Mouse (Mus musculus): ENCODE measurements around the gene Carm1.

The Carm1 gene

DNA sequence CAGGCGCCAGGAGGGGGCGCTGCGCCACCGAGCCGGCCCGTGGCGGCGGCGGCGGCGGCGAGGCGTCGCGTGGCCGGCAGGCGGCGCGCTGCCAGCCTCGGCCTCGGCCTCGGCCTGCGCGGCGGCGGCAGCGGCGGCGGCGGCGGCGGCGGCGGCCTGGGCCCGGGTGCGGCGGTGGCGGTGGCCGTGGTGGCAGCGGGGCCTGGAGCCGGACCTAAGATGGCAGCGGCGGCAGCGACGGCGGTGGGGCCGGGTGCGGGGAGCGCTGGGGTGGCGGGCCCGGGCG is at the start of gene Carm1:
Gene Carm1 (plus strand): TSS at position 106 of the 286 bp plus-strand sequence.
- no peak for DNase-seq (ENCODE audit: low read depth, low spot score)

DNA sequence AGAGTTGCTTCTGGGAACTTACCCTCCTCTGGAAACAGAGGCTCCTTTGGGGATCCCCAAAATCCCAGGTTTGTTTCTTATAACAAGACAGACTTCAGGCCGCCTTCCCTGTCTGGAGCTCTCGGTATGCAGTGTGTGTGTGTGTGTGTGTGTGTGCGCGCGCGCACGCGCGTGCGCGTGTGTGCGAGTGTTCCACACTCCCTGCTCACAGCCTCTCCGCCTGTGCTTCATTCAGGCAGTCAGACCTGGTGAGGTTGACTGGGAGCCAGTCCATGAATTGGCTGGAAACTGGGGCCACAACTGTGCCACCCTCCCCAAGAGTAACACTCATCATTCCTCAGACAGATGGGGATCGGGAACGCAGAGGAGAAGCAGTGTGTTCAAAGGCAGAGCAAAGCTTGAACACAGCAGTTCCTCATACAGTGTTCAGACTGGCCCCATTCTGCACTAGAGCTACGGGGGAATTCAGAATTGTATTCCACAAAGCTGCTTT is 49.6 kb upstream of the Carm1 start:
- DNase-seq (ENCODE audit: low read depth, low spot score): peak; percentile 39

DNA sequence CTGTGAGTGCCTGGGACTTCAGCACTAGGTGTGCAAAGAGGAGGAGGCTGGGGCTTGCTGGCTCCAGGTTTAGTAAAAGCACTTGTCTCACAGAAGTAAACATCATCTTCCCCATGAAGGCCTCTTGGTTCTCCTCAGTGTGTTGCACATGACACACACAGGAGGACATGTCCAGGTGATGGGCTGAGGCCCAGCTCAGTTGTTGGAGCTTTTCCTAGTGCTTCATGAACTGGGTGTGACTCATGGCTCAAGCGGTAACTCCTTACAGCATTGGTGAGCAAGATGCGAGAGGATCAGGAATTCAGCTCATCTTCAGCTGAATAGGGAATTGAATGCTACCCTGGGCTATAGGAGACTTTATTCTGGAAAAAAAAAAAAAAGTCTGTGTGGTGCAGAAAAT is 49.0 kb upstream of the Carm1 start:
- no peak for DNase-seq (ENCODE audit: low read depth, low spot score)

DNA sequence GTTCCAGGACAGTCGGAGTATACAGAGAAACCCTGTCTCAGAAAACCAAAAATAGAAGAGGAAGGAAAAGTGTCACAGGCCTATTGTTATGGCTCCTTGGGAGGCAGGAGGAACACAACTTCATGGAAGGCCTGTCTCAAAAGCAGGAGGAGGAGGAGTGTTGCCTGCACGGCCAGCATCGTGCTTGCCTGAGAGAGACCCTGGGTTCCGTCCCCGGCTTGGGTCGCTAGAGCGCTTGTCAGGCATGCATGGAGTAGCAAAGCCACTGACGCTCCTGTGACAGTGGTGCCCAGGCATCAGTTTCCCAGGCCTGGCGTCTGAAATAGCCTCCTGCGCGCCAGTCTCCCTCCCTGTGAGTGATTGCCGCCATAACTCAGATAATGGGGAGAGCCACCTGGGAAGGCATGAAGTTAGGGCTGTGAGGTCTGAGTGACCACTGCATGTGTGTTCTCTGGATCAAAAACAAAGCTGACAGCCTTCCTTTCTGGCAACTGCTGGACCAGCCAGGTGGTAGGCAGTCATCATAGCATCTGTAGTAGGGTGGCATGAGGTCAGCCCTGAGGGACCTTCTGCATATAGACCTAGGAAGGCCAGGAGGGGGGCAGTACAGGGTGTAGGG is 48.3 kb upstream of the Carm1 start:
- DNase-seq (ENCODE audit: low read depth, low spot score): no peak

DNA sequence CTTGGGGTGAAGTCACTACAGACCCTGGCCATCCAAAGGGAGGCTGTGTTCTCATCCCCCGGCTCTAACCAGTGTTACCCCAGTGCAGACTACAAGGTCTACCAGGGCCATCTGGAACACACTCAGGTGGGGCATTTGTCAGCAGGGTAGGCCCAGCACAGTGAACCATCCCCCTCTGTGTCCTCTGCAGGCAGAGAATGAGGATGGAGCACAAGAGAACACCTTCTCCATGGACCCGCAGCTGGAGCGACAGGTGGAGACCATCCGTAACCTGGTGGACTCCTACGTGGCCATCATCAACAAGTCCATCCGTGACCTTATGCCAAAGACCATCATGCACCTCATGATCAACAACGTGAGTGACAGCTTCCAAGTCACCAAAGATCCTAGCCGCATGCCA is 43.3 kb upstream of the Carm1 start:
- DNase-seq (ENCODE audit: low read depth, low spot score): no peak

DNA sequence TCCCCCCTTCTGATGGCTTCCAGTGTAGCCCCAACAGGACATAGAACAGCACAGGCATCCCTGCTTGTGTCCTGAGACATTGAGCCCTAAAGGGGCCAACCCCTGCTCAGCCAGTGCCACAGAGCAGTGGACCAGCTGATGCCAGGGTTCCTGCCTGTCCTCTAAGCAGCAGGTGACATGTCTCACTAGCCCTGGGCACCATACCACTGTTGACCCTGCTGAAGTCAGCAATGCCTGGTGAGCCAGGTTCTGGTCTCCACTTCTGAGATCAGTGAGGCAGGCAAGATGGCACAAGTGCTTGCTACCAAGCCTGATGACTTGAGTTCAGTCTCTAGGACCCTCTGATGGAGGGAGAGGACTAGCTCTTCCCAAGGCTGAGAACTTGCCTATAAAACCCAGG is 40.9 kb upstream of the Carm1 start:
- no peak for DNase-seq (ENCODE audit: low read depth, low spot score)

DNA sequence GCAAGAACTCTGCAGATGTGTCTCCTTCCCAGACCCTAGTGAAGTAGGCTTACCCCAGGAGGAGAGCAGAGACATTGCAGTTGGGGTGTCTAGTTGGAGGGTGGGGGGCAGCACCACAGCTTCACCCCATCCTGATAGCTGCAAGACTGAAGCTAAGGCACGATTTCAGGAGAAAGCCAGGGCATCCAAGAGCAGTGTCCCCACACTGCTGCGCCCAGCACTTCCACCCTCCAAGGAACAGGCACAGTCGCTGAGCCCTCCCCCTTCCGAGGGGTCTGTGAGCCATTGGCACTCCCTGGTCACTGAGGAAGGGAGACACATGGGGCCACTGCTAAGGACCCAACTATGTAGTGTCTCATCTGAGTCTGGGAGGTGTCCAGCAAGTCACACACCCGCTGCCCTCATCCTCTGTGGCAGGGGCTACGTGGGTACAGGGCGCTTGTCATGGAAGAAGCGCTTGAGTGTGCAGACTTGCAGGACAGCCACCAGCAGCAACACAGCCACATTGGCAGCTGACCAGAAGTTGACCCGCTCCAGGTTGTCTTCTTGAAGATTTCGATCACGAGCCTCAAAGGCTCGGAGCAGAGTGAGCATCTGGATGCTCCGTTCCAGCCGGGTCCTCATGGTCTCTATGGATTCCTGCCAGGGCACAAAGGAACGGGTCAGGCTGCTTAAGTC is 38.8 kb upstream of the Carm1 start:
- no peak for DNase-seq (ENCODE audit: low read depth, low spot score)

DNA sequence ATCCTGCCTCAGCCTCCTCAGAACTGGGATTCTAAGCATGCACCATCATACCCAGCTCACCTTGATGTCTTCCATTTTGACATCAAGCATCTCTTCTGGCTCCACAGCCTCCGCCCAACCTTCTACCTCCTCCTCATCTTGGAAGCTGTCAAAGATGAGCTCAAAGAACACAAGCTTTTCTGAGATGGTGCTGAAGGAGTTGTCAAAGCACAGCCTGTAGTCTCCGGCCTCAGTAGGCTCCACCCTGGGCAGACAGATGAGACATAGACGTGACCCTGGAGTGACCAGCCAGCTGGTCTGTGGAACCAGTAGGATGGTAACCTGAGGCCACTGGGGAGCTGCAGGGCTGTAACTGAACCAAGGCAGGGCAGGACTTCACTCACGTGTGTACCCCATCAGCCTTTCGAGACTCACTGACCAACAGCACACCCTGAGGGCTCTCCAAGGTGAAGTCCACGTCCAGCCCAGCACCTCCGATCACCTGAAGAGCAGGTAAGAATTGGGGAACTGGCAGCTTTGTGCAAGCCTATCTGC is 37.8 kb upstream of the Carm1 start:
- DNase-seq (ENCODE audit: low read depth, low spot score): no peak

DNA sequence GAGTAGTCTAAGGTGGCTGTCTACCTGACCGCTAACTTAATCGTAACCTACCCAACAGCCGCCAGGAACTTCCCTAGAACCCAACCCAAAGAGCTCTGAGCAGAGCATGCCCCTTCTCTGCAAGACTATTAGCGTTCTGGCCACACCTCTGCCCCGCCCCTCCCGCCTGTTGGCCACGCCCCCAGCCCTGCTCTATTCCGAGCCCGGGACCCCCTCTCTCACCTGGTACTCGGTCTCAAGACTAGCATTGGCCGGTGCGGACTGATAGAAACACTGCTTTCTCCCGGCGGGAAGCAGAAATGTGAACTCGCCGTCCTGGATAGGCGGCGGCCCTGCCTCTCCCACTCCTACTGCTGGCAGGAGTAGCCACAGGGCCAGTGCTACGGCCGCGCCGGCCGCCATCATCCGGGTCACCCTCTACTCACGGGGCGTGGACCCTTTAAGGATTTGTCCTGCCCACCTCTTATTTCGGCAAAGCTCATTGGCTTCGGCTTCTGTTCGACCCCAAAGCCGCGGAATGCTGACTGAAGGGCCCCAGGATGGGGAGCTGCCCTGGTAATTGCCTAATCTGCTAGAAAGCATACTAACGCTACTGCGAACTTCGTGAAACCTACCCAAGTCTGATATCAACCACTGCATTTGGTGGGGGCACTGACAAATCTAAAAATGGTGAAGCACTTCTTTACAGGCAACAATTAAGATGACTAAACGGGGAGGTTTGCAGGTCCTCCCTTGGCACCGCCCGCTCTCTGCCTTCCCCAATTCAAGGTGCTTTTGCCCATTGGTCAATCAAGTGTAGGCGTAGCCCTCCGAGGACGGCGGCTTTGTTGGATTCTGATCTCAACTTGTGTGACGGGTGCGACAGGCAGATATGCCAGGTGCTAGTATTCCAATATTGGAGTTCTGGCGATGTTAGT is 36.7 kb upstream of the Carm1 start, which contains the start of gene Tmed1:
Gene Tmed1 (minus strand): TSS at position 481 of the 917 bp plus-strand sequence.
- peak; percentile 97 for DNase-seq (ENCODE audit: low read depth, low spot score)

DNA sequence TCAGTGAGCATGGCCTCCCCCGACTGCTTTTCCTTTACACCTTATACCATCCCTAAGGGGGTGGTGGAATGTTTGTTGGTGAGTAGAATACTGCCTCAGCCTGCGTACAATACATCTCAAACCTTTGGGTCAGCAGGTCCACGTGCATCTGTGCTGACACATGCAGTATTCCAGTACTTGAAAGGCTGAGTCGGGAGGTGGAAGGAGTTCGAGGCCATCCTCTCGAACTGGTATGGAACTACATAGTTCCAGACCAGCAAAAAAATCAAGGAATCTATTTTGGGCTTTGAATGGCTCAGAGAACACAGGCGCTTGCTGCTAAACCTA is 36.0 kb upstream of the Carm1 start:
- DNase-seq (ENCODE audit: low read depth, low spot score): no peak

DNA sequence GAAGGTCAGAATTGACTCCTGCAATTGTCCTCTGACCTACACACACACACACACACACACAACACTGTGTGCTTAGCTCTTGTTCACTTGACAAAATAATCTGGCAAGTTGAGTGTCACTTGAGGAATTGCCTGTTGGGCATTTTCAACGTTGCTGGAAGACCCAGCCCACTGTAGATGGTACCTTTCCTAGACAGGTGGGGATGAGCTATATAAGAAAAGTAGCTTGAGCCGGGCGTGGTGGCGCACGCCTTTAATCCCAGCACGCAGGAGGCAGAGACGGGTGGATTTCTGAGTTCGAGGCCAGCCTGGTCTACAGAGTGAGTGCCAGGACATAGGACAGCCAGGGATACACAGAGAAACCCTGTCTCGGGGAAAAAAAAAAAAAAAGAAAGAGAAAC is 35.6 kb upstream of the Carm1 start:
- DNase-seq (ENCODE audit: low read depth, low spot score): no peak

DNA sequence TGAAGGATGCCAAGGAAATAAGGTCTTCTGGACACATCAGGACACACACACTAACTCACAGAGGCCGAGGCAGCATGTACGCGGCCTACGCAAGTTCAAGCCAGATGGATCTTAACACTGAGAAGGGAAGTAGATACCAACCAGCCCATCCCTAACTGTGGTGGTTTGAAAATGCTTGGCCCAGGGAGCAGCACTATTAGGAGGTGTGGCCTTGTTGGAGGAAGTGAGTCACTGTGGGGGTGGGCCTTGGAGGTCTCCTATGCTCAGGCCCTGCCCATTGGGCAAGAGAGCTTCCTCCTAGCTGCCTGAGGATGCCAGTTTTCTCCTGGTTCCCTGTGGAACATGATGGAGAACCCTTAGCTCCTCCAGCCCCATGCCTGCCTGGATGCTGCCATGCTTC is 33.2 kb upstream of the Carm1 start:
- peak; percentile 59 for DNase-seq (ENCODE audit: low read depth, low spot score)

DNA sequence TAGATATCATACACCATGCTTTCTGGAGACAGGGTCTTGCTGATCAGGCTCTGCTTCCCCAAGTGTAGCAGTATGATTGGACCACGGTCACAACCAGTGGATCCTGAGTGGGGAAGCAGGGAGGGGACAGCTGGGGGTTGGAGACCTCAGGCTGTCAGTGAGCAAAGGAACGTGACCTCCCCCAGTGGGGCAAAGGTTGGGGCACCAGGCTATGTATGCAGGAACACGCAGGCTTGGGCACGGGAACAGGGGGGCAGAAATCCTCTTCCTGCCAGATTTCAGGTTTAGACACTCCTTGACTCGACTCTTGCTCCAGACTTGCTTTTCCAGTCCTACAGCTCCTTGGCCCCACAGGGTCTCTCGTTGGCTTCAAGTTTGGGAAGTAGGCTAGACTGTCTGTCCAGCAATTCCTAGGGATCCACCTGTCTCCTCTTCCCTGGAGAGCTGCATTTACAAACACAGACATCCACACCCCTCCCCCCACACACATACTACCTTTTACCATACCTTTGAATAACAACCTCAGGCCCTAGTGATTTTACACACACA is 28.7 kb upstream of the Carm1 start:
- no peak for DNase-seq (ENCODE audit: low read depth, low spot score)

DNA sequence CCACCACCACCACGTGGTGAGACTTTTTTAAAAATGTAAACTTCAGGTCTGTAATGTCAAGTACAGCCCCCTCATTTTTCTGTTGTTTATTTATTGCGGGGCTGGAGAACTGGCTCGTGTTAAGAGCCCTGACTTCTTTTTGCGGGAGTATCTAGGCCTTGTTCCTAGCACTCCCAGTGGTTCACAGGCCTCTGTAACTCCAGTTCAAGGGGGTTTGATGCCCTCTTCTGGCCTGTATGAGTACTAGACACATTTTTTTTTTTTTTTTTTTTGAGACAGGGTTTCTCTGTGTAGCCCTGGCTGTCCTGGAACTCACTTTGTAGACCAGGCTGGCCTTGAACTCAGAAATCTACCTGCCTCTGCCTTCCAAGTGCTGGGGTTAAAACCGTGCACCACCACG is 28.0 kb upstream of the Carm1 start:
- DNase-seq (ENCODE audit: low read depth, low spot score): peak; percentile 52

DNA sequence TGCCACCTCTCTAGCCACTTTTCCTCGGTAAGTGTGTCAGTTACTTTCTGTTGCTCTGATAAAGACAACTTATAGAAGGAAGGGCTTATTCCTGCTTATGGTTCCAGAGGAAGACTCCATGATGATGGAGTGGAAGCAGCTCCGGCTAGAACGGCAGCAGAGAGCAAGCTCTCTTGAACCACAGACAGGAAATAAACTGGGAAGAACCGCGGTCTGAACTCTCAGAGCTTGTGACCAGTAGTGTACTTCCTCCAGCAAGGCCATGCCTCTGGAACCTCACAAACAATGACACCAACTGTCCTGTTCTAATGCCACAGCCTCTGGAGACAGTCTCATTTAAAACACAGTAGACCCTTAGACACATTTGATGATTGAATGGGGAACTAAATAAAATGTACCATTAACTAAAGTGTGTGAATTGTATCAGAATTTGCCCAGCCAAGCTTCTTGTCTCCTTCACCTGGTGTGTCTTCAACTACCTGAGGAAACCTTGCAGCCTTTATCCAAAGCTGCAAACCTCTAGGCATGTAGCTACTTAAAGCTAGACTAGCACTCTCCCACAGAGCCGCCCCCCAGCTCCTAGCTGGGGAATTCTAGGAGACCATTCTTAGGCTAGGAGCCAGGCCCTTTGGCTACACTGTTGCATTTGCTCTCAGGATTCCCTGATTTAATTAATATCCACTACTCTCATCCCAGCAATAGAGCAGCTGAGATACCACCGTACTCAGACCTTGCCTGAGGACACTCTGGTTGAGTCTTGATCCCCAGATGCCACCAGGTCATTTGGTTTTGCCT is 21.4 kb upstream of the Carm1 start:
- DNase-seq (ENCODE audit: low read depth, low spot score): no peak

DNA sequence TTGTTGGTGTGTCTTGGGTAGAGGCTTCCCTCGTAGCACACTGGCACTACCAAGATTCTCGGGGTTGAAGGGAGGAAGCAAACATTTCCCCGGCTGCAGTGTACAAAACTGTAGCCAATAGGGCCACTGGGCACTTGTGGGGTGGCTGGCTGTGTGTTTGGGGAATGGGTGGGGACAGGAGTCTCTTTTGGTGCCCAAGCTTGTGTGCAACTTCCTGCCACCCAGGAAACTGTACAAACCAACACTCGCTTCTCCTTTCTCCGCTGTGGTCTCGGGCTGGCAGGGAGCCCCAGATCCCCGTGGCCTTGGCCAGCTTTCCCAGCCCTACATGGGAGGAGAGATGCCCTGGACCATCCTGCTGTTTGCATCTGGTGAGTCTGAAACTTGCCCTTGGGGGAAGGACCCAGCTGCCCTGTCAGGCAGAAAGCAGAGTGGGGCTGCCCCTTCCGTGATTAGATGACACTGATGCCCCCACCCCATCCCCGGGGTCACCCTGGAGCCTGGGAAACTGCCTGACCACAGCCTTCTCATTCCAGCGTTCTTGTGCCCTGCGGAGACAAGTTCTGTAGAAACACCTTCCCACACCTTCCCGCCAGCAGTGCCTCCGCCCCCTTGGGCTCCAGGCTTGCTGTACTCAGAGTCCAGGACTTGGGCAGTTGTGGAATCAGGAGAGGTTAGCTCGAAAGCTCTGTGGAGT is 20.6 kb upstream of the Carm1 start, which contains the start of gene AB124611:
Gene AB124611 (plus strand): TSS at position 240 of the 697 bp plus-strand sequence.
- DNase-seq (ENCODE audit: low read depth, low spot score): no peak

DNA sequence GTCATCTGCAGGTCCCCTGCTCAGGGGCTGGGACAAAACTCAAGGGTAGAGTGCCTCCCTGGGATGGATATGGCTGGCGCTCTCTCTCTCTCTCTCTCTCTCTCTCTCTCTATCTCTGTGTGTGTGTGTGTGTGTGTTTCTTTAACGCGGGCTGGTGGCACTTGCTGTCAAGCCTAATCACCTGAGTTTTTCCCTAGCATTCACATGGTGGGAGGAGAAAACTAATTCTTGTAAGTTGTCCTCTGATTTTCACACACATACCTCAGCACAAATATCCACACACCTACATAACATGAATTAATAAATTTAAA is 20.1 kb upstream of the Carm1 start:
- DNase-seq (ENCODE audit: low read depth, low spot score): no peak

DNA sequence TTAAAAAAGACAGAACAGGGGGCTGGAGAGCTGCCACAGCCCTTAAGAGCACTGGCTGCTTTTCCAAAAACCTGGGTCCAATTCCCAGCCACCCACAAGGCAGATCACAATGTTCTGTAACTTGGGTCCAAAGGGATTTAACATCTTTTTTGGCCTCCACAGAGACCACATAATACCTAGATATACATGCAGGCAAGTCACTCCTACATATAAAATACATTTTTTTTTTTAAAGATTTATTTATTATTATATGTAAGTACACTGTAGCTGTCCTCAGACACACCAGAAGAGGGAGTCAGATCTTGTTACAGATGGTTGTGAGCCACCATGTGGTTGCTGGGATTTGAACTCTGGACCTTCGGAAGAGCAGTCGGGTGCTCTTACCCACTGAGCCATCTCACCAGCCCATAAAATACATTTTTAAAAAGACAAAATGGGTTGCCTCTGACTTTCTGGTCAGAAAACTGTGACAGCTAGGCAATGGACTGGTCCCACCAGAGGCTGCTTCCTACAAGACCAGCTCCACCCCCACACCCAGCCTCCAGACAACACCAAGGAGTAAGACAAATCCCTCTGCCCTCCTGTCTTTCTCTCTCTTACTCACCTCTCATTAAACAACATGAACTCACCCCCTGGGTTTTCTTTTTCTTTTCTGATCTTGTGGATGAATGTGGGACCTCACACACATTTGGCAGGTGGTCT is 19.4 kb upstream of the Carm1 start:
- no peak for DNase-seq (ENCODE audit: low read depth, low spot score)

DNA sequence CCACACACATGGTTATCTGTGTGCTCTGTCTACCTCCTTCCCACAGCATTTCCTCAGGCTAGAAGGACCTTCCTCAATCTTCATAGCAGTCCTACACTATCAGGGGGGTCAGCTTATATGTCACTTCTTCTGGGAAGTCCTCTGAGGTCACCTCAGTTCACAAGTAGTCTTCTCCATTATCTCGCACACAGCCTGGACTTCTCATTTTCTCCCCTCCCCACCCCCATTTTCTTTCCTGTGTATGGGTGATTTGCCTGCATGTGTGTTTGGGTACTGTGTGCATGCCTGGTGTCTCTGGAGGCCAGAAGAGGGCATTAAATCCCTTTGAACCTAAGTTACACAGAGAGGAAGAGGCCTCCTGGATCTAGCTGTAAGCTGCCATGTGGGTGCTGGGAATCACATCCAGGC is 18.8 kb upstream of the Carm1 start:
- no peak for DNase-seq (ENCODE audit: low read depth, low spot score)

DNA sequence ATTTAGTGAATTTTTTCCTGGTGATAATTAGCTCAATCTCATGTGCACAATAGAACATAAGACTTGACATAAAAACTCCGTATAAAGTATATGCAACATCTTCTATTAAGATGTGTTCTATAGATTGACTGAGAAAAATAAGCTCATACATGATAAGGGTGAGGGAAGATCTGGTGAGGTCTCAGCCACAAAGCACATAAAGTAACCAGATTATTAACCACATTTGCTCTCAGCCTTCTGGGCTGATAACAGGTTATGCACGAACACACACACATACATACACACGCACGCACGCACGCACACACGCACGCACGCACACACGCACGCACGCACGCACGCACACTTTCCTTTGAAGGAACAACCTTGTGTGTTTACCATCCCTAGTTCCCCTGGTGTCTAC is 10.2 kb upstream of the Carm1 start:
- no peak for DNase-seq (ENCODE audit: low read depth, low spot score)
